Mouse (Mus musculus) heart, adult 2 months (tissue): ENCODE measurements around the gene Kif13a. TPM values are rescaled to one million over a fixed set of nuclear protein-coding genes. Genes with fewer than 3 reads are reported as not detected.

Experiments used
- DNase-seq, 2 experiments: peaks; one replicate each; pipeline ENCODE4 v3.0.0; 2021
- H3K27ac ChIP-seq: fragments of 200-600 bp; 2 replicates; pipeline ENCODE4 v1.8.1; 2022
- H3K27me3 ChIP-seq: fragments of 200-500 bp; 2 replicates; pipeline ENCODE4 v1.6.1; 2012; ENCODE audit warnings: mild to moderate bottlenecking, low read length, inconsistent platforms, mixed read lengths; ENCODE audit not compliant: control insufficient read depth, insufficient read depth
- H3K36me3 ChIP-seq: fragments of 200-500 bp; 2 replicates; pipeline ENCODE4 v1.6.1; 2012; ENCODE audit warnings: low read length, inconsistent platforms; ENCODE audit not compliant: control insufficient read depth, insufficient read depth
- H3K4me1 ChIP-seq: fragments of 200-500 bp; 2 replicates; pipeline ENCODE4 v1.6.1; 2011; ENCODE audit warnings: low read length; ENCODE audit not compliant: control insufficient read depth, insufficient read depth
- H3K4me3 ChIP-seq: fragments of 200-600 bp; 2 replicates; pipeline ENCODE4 v1.8.1; 2022
- H3K79me2 ChIP-seq: fragments of 200-500 bp; replicated peaks from 2 replicates; pipeline ENCODE4 v1.6.1; 2012; ENCODE audit warnings: mild to moderate bottlenecking, inconsistent platforms, low read length, moderate library complexity, mixed read lengths; ENCODE audit not compliant: control insufficient read depth, insufficient read depth
- H3K9ac ChIP-seq: fragments of 200-500 bp; 2 replicates; pipeline ENCODE4 v1.6.1; 2012; ENCODE audit warnings: low read depth, mild to moderate bottlenecking, control low read depth, inconsistent platforms, low read length, mixed read lengths
- CTCF ChIP-seq: fragments of 200-600 bp; IDR thresholded peaks from 2 replicates; pipeline ENCODE4 v1.8.1; 2022; ENCODE audit warnings: antibody characterized with exemption, mild to moderate bottlenecking, moderate library complexity
- EP300 ChIP-seq: fragments of 200-500 bp; IDR thresholded peaks from 2 replicates; pipeline ENCODE4 v1.6.1; 2011; ENCODE audit warnings: low read depth, low read length, control low read depth; ENCODE audit not compliant: insufficient read depth
- POLR2A ChIP-seq: fragments of 200-500 bp; IDR thresholded peaks from 2 replicates; pipeline ENCODE4 v1.6.1; 2011; ENCODE audit warnings: mild to moderate bottlenecking, low read depth, low read length, control low read depth; ENCODE audit not compliant: insufficient read depth
- WGBS: fragments of 180-500 bp; shearing (Covaris S2); methylation state at CpG from one replicate; pipeline ENCODE4 v1.1.7; 2018; 5-methylcytosine and 5-hydroxymethylcytosine counted together
- intact Hi-C: fragments of 180-260 bp; cut with DNase I; formaldehyde crosslinking; loops from one replicate; pipeline ENCODE4 v1.15.1; 2025
- polyA plus RNA-seq: library from polyadenylated mRNA; depleted of rRNA; stranded (reverse); fragments of >200 nt; gene quantifications from 2 replicates; pipeline ENCODE4 v1.2.3, GENCODE M21; 2012
- total RNA-seq, 2 experiments: library from RNA; stranded (reverse); gene quantifications; 2 replicates each; pipeline ENCODE4 v1.2.3; 2021

The Kif13a gene
- total and polyA plus RNA-seq, 3 experiments: 49.8 to 113 (median 108) TPM

- Histone ChIP-seq H3K4me1 (peaks cover 7% of the 10 kb centered on the region), H3K27me3 (no peaks in the 10 kb centered on the region), H3K36me3 (peaks cover 14% of the 10 kb centered on the region), H3K4me3 (peak overlapping the region; percentile 51), H3K9ac (peak overlapping the region; percentile 64), H3K79me2 (0 out of 2 replicates have a peak, but pooled peaks cover 5% of the 10 kb centered on the region), H3K27ac (peak overlapping the region; percentile 95)
- no peak for TF ChIP-seq EP300
- TF ChIP-seq CTCF: no peak
- no peak for TF ChIP-seq POLR2A
- 24% methylated on average over 5 of the region's 5 CpGs for WGBS
- DNase-seq: no peak
- intact Hi-C loops: loop anchor here (5.0 to 10.0 kb wide), 2 partner anchors 56 to 316 kb away; partner anchors contain the start of genes Kdm1b and Tpmt
Measured at GRCm38 (mm10) chr13:46728411-46728810, 201.3 kb downstream of the Kif13a start.

- Histone ChIP-seq H3K4me3 (peak within 1 kb of the TSS; percentile 86), H3K27me3 (no peaks in the 10 kb centered on the region), H3K36me3 (peaks cover 14% of the 10 kb centered on the region), H3K9ac (peak within 1 kb of the TSS; percentile 90), H3K4me1 (peaks cover 7% of the 10 kb centered on the region), H3K79me2 (0 out of 2 replicates have a peak, but pooled peaks cover 5% of the 10 kb centered on the region), H3K27ac (peak within 1 kb of the TSS; percentile 95)
- 0% methylated on average over 51 of the region's 51 CpGs for WGBS
- DNase-seq: peak; percentile 99 to 100
- intact Hi-C loops: loop anchor here (5.0 to 10.0 kb wide), 2 partner anchors 56 to 317 kb away; partner anchors contain the start of genes Kdm1b and Tpmt
- TF ChIP-seq CTCF (no peak), EP300 (peak; percentile 90), POLR2A (peak; percentile 96)
Measured at GRCm38 (mm10) chr13:46727837-46728268, 201.8 kb downstream of the Kif13a start, which contains the start of gene Nup153. Gene Nup153 (minus strand): TSS chr13:46727940.

- H3K79me2 ChIP-seq: 0 out of 2 replicates have a peak, but pooled peaks cover 5% of the 10 kb centered on the region
- peaks cover 14% of the 10 kb centered on the region for H3K36me3 ChIP-seq
- peak overlapping the region; percentile 95 for H3K27ac ChIP-seq
- H3K4me3 ChIP-seq: peak overlapping the region; percentile 86
- peaks cover 7% of the 10 kb centered on the region for H3K4me1 ChIP-seq
- DNase-seq: peak; percentile 78 to 80
- H3K27me3 ChIP-seq: no peaks in the 10 kb centered on the region
- H3K9ac ChIP-seq: peak overlapping the region; percentile 90
- TF ChIP-seq EP300 (no peak), CTCF (no peak)
- intact Hi-C loops: loop anchor here (5.0 to 10.0 kb wide), 2 partner anchors 55 to 318 kb away; partner anchors contain the start of genes Kdm1b and Tpmt
- under 1% methylated on average over 80 of the region's 85 CpGs for WGBS
Measured at GRCm38 (mm10) chr13:46727038-46727836, 202.4 kb downstream of the Kif13a start.

GRCm38 (mm10) chr13:46726288-46727037 is 203.2 kb downstream of the Kif13a start:
- no peak for TF ChIP-seq POLR2A
- no peak for TF ChIP-seq CTCF
- no peak for TF ChIP-seq EP300
- Histone ChIP-seq H3K9ac (peak overlapping the region; percentile 67), H3K4me3 (peak overlapping the region; percentile 86), H3K27ac (peak overlapping the region; percentile 95), H3K36me3 (peaks cover 14% of the 10 kb centered on the region), H3K27me3 (no peaks in the 10 kb centered on the region), H3K4me1 (peaks cover 7% of the 10 kb centered on the region), H3K79me2 (0 out of 2 replicates have a peak, but pooled peaks cover 5% of the 10 kb centered on the region)
- intact Hi-C loops: loop anchor here (5.0 to 10.0 kb wide), 2 partner anchors 54 to 318 kb away; partner anchors contain the start of genes Kdm1b and Tpmt
- peak; percentile 24 to 33 for DNase-seq
- WGBS: under 1% methylated on average over 30 of the region's 30 CpGs

GRCm38 (mm10) chr13:46725227-46725626 is 204.4 kb downstream of the Kif13a start:
- Histone ChIP-seq H3K4me1 (peaks cover 7% of the 10 kb centered on the region), H3K36me3 (peaks cover 14% of the 10 kb centered on the region), H3K4me3 (no peak overlapping the region), H3K27me3 (no peaks in the 10 kb centered on the region), H3K79me2 (0 out of 2 replicates have a peak, but pooled peaks cover 5% of the 10 kb centered on the region), H3K27ac (no peak overlapping the region), H3K9ac (peak overlapping the region; percentile 36)
- no peak for TF ChIP-seq CTCF
- TF ChIP-seq POLR2A: no peak
- no peak for TF ChIP-seq EP300
- DNase-seq: no peak
- 6% methylated on average over 2 of the region's 2 CpGs for WGBS
- intact Hi-C loops: loop anchor here (5.0 to 10.0 kb wide), 2 partner anchors 53 to 320 kb away; partner anchors contain the start of genes Kdm1b and Tpmt
